Mouse (Mus musculus) heart, embryonic 16.5 days (tissue): ENCODE data around the gene Crocc. TPM values are rescaled to one million over a fixed set of nuclear protein-coding genes. Genes with fewer than 3 reads are reported as not detected.

Source experiments
- ATAC-seq: fragments of 200-750 bp; cut with Nextera tagmentation; replicated peaks from 2 replicates; pipeline ENCODE4 v1.8.0; 2017; ENCODE audit warnings: moderate number of reproducible peaks; ENCODE audit not compliant: insufficient read depth, low FRiP score; ENCODE audit errors: extremely low read depth
- H3K27ac ChIP-seq: fragments of 300-500 bp; sonication (generic); 2 replicates; pipeline ENCODE4 v1.5.1; 2014; ENCODE audit warnings: mild to moderate bottlenecking, low read length, control low read depth, moderate library complexity
- H3K27me3 ChIP-seq: fragments of 300-500 bp; sonication (generic); 2 replicates; pipeline ENCODE4 v1.6.1; 2014; ENCODE audit warnings: low read length, mixed read lengths; ENCODE audit not compliant: control insufficient read depth, insufficient read depth
- H3K36me3 ChIP-seq: fragments of 300-500 bp; sonication (generic); 2 replicates; pipeline ENCODE4 v1.6.1; 2014; ENCODE audit not compliant: control insufficient read depth, insufficient read depth
- H3K4me1 ChIP-seq: fragments of 300-500 bp; sonication (generic); 2 replicates; pipeline ENCODE4 v1.6.1; 2014; ENCODE audit warnings: low read length, mixed read lengths; ENCODE audit not compliant: control insufficient read depth, insufficient read depth
- H3K4me2 ChIP-seq: fragments of 300-500 bp; sonication (generic); 2 replicates; pipeline ENCODE4 v1.6.1; 2014; ENCODE audit warnings: low read depth, mild to moderate bottlenecking, control low read depth, low read length
- H3K4me3 ChIP-seq: fragments of 300-500 bp; sonication (generic); 2 replicates; pipeline ENCODE4 v1.5.1; 2014; ENCODE audit warnings: mild to moderate bottlenecking, control low read depth, low read length
- H3K9ac ChIP-seq: fragments of 300-500 bp; sonication (generic); 2 replicates; pipeline ENCODE4 v1.6.1; 2014; ENCODE audit warnings: low read length, control low read depth
- H3K9me3 ChIP-seq: fragments of 300-500 bp; sonication (generic); replicated peaks from 2 replicates; pipeline ENCODE4 v1.6.1; 2016; ENCODE audit warnings: low read length; ENCODE audit not compliant: control insufficient read depth
- WGBS: fragments of 180-500 bp; shearing (Covaris S2); extraction: QIAGEN DNeasy Blood & Tissue Kit; methylation state at CpG from one replicate; pipeline ENCODE4 v1.1.7; 2014; 5-methylcytosine and 5-hydroxymethylcytosine counted together
- polyA plus RNA-seq: library from polyadenylated mRNA; unstranded; fragments of >200 nt; fragmentation: Nextera tagmentation; extraction: Ambion mirVana; gene quantifications from 2 replicates; pipeline ENCODE4 v1.2.1, GENCODE M21; 2015

The Crocc gene
- polyA plus RNA-seq, 1 experiment from 2014 or later: 3.0 TPM

GRCm38 (mm10) chr4:141095016-141095415, 34.7 kb upstream of the Crocc start:
- Histone ChIP-seq H3K9me3 (no peaks in the 10 kb centered on the region), H3K4me3 (no peak overlapping the region), H3K4me1 (no peaks in the 10 kb centered on the region), H3K27ac (no peak overlapping the region), H3K27me3 (no peaks in the 10 kb centered on the region), H3K36me3 (no peaks in the 10 kb centered on the region), H3K4me2 (no peak overlapping the region), H3K9ac (no peak overlapping the region)
- ATAC-seq: no peak
- 75% methylated on average over 10 of the region's 10 CpGs for WGBS

GRCm38 (mm10) chr4:141088714-141089113, 28.4 kb upstream of the Crocc start:
- Histone ChIP-seq H3K27ac (no peak overlapping the region), H3K4me2 (no peak overlapping the region), H3K9me3 (no peaks in the 10 kb centered on the region), H3K27me3 (no peaks in the 10 kb centered on the region), H3K4me3 (no peak overlapping the region), H3K4me1 (no peaks in the 10 kb centered on the region), H3K36me3 (no peaks in the 10 kb centered on the region), H3K9ac (no peak overlapping the region)
- no peak; the same call in 1 of the 2 replicates for ATAC-seq
- 63% methylated on average over 9 of the region's 9 CpGs for WGBS

GRCm38 (mm10) chr4:141088033-141088432, 27.7 kb upstream of the Crocc start, which contains the start of gene Spata21:
Gene Spata21 (plus strand): TSS chr4:141088333.
- no peak within 1 kb of the TSS for H3K9ac ChIP-seq
- H3K27ac ChIP-seq: no peak within 1 kb of the TSS
- H3K36me3 ChIP-seq: no peaks in the 10 kb centered on the region
- H3K4me1 ChIP-seq: no peaks in the 10 kb centered on the region
- no peaks in the 10 kb centered on the region for H3K9me3 ChIP-seq
- no peak within 1 kb of the TSS for H3K4me2 ChIP-seq
- no peak within 1 kb of the TSS for H3K4me3 ChIP-seq
- WGBS: 80% methylated on average over 6 of the region's 6 CpGs
- H3K27me3 ChIP-seq: no peaks in the 10 kb centered on the region
- no peak for ATAC-seq

- H3K9me3 ChIP-seq: no peaks in the 10 kb centered on the region
- H3K4me3 ChIP-seq: no peak overlapping the region
- H3K9ac ChIP-seq: no peak overlapping the region
- 54% methylated on average over 10 of the region's 10 CpGs for WGBS
- no peak for ATAC-seq
- H3K27ac ChIP-seq: no peak overlapping the region
- H3K4me1 ChIP-seq: no peaks in the 10 kb centered on the region
- no peaks in the 10 kb centered on the region for H3K27me3 ChIP-seq
- H3K4me2 ChIP-seq: no peak overlapping the region
- no peaks in the 10 kb centered on the region for H3K36me3 ChIP-seq
Observed at GRCm38 (mm10) chr4:141086862-141087261, 26.5 kb upstream of the Crocc start.

- H3K4me2 ChIP-seq: no peak overlapping the region
- 70% methylated on average over 18 of the region's 18 CpGs for WGBS
- H3K4me1 ChIP-seq: peaks cover 22% of the 10 kb centered on the region
- no peak overlapping the region for H3K27ac ChIP-seq
- no peak for ATAC-seq
- H3K9me3 ChIP-seq: no peaks in the 10 kb centered on the region; the same call in 1 of the 2 replicates
- H3K27me3 ChIP-seq: no peaks in the 10 kb centered on the region
- peak overlapping the region; percentile 100 for H3K4me3 ChIP-seq
- no peak overlapping the region for H3K9ac ChIP-seq
- H3K36me3 ChIP-seq: no peaks in the 10 kb centered on the region; the same call in 1 of the 2 replicates
Observed at GRCm38 (mm10) chr4:141078510-141079137, 18.3 kb upstream of the Crocc start.

GRCm38 (mm10) chr4:141077681-141078509, 17.5 kb upstream of the Crocc start, which contains the start of gene Necap2:
Gene Necap2 (minus strand): TSS chr4:141078357.
- under 1% methylated on average over 67 of the region's 67 CpGs for WGBS
- peak within 1 kb of the TSS; percentile 100 for H3K4me3 ChIP-seq
- peak within 1 kb of the TSS; percentile 96 for H3K4me2 ChIP-seq
- H3K4me1 ChIP-seq: peaks cover 29% of the 10 kb centered on the region
- H3K36me3 ChIP-seq: no peaks in the 10 kb centered on the region; the same call in 1 of the 2 replicates
- no peaks in the 10 kb centered on the region; the same call in 1 of the 2 replicates for H3K9me3 ChIP-seq
- H3K27me3 ChIP-seq: no peaks in the 10 kb centered on the region
- H3K9ac ChIP-seq: peak within 1 kb of the TSS; percentile 99
- ATAC-seq: peak; percentile 83
- H3K27ac ChIP-seq: peak within 1 kb of the TSS; percentile 80

DNA sequence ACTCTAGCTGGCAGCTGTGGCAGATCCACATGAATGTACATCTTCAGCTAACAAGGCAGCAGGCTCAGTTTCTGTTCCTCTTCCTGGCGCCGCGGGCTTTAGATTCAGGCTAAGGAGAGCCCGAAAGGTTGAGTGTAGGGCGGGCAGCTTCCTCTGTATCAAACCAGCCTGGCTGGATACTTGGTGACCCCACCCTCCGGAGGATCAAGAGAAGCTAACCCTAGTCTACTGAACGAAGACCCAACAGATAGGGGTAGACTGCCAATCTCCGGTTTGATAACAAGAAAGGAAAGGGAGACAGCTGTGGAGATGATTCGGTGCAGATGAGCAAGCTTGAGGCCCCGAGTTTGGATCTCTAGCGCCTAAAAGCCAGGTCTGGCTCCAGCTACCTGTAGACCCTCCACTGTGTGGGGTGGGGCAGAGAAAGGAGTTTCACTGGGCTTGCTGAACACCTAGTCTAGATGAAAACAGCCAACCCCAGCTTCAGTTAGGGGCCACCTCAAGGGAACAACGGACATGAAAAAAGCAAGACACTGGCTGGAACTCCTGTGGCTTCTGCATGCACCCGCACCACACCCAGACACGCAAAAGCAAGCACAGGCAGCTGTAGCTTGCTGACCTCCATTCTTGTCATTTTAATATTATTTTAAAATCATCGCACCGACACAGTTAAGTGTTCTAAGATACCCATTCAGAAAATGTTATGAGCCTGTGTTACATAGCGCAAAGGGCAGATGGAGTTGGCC, 16.6 kb upstream of the Crocc start:
- Histone ChIP-seq H3K4me2 (peak overlapping the region; percentile 96), H3K36me3 (peaks cover 4% of the 10 kb centered on the region; the same call in 1 of the 2 replicates), H3K4me1 (peaks cover 30% of the 10 kb centered on the region), H3K4me3 (peak overlapping the region; percentile 100), H3K9me3 (no peaks in the 10 kb centered on the region; the same call in 1 of the 2 replicates), H3K27ac (peak overlapping the region; percentile 7), H3K9ac (peak overlapping the region; percentile 99), H3K27me3 (no peaks in the 10 kb centered on the region)
- ATAC-seq: no peak
- 65% methylated on average over 17 of the region's 17 CpGs for WGBS

DNA sequence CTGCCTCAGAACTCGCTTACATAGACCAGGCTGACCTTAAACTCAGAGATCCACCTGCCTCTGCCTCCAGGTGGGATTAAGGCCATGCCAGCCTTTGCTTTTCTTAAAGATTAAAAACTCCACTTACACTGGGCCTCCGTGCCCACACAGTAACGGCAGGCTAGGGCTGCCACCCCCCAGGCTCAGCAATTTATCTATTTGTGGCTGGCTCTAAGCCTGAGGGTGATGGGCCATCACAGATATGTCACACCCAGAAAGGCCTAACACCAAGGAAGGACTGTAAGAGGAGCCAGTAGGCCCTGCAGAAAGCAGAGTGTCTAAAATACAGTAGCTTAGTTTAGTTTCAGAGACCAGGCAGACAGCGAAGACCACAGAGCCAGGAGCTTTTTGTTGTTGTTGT, 13.8 kb upstream of the Crocc start:
- H3K36me3 ChIP-seq: peaks cover 13% of the 10 kb centered on the region
- H3K9me3 ChIP-seq: no peaks in the 10 kb centered on the region
- ATAC-seq: 0 out of 2 replicates have a peak, but pooled peaks have one; percentile 1
- H3K4me2 ChIP-seq: peak overlapping the region; percentile 0; the same call in 1 of the 2 replicates
- peaks cover 30% of the 10 kb centered on the region for H3K4me1 ChIP-seq
- H3K27me3 ChIP-seq: no peaks in the 10 kb centered on the region
- H3K9ac ChIP-seq: no peak overlapping the region
- 67% methylated on average over 4 of the region's 4 CpGs for WGBS
- H3K4me3 ChIP-seq: no peak overlapping the region
- H3K27ac ChIP-seq: peak overlapping the region; percentile 79
